Mouse (Mus musculus) intestine, embryonic 16.5 days (tissue): ENCODE data around the gene Tigit. TPM values are rescaled to one million over a fixed set of nuclear protein-coding genes. Genes with fewer than 3 reads are reported as not detected.

Experiments
- ATAC-seq: fragments of 200-750 bp; cut with Nextera tagmentation; 2 replicates; pipeline ENCODE4 v1.8.0; 2017; ENCODE audit warnings: moderate TSS enrichment, moderate library complexity
- H3K27ac ChIP-seq: fragments of 300-500 bp; sonication (generic); 2 replicates; pipeline ENCODE4 v1.5.1; 2014; ENCODE audit warnings: mild to moderate bottlenecking, low read length
- H3K27me3 ChIP-seq: fragments of 300-500 bp; sonication (generic); replicated peaks from 2 replicates; pipeline ENCODE4 v1.6.1; 2014; ENCODE audit warnings: low read length, control low read depth, mixed read lengths; ENCODE audit not compliant: control insufficient read depth, insufficient read depth
- H3K36me3 ChIP-seq: fragments of 300-500 bp; sonication (generic); 2 replicates; pipeline ENCODE4 v1.6.1; 2014; ENCODE audit warnings: low read length, control low read depth; ENCODE audit not compliant: control insufficient read depth, insufficient read depth
- H3K4me1 ChIP-seq: fragments of 300-500 bp; sonication (generic); 2 replicates; pipeline ENCODE4 v1.6.1; 2014; ENCODE audit warnings: low read length, control low read depth, mixed read lengths; ENCODE audit not compliant: control insufficient read depth, insufficient read depth
- H3K4me2 ChIP-seq: fragments of 300-500 bp; sonication (generic); 2 replicates; pipeline ENCODE4 v1.6.1; 2014; ENCODE audit warnings: low read depth, low read length, control low read depth
- H3K4me3 ChIP-seq: fragments of 300-500 bp; sonication (generic); 2 replicates; pipeline ENCODE4 v1.5.1; 2014; ENCODE audit warnings: mild to moderate bottlenecking, low read length
- H3K9ac ChIP-seq: fragments of 300-500 bp; sonication (generic); 2 replicates; pipeline ENCODE4 v1.6.1; 2014; ENCODE audit warnings: low read depth, low read length
- H3K9me3 ChIP-seq: fragments of 300-500 bp; sonication (generic); 2 replicates; pipeline ENCODE4 v1.6.1; 2016; ENCODE audit warnings: low read length, control low read depth; ENCODE audit not compliant: control insufficient read depth
- WGBS: fragments of 180-500 bp; shearing (Covaris S2); extraction: QIAGEN DNeasy Blood & Tissue Kit; methylation state at CpG from one replicate; pipeline ENCODE4 v1.1.7; 2014; 5-methylcytosine and 5-hydroxymethylcytosine counted together
- polyA plus RNA-seq: library from polyadenylated mRNA; unstranded; fragments of >200 nt; fragmentation: Nextera tagmentation; extraction: Ambion mirVana; gene quantifications from 2 replicates; pipeline ENCODE4 v1.2.1, GENCODE M21; 2015

The Tigit gene
- polyA plus RNA-seq, 1 experiment from 2014 or later = not detected

GRCm38 (mm10) chr16:43698735-43699649 lies 35.0 kb upstream of the Tigit start:
- ATAC-seq = no peak

DNA sequence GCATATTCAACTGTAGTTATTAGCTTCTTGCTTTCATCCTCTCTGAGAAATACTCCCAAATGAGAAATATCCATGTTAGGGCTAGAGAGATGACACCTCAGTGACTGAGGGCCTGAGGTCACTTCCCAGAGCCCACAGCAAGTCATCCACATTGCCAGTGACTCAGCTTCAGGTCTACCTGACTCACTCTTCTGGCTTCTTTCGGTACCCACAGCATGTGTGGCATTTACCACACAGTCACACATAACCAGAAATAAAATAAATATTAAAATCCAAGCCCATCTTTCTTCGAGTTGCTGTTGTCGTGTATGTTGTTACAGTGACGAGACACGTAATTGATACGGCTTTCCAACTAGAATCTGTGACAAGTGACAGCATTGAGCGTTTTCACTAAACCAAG lies 33.8 kb upstream of the Tigit start:
- WGBS = 94% methylated on average over 7 of the region's 7 CpGs
- Histone ChIP-seq H3K27me3 (no peaks in the 10 kb centered on the region), H3K4me1 (no peaks in the 10 kb centered on the region), H3K36me3 (no peaks in the 10 kb centered on the region), H3K9me3 (no peaks in the 10 kb centered on the region), H3K4me2 (no peak overlapping the region), H3K27ac (no peak overlapping the region), H3K9ac (no peak overlapping the region), H3K4me3 (no peak overlapping the region)
- no peak for ATAC-seq

More at GRCm38 (mm10) chr16:43698735-43699649, 35.0 kb upstream of the Tigit start:
- Histone ChIP-seq H3K4me2 (no peak overlapping the region), H3K9me3 (no peaks in the 10 kb centered on the region), H3K9ac (no peak overlapping the region), H3K4me1 (no peaks in the 10 kb centered on the region), H3K27ac (no peak overlapping the region), H3K36me3 (no peaks in the 10 kb centered on the region), H3K4me3 (no peak overlapping the region), H3K27me3 (no peaks in the 10 kb centered on the region)
- WGBS = 77% methylated on average over 14 of the region's 14 CpGs

DNA sequence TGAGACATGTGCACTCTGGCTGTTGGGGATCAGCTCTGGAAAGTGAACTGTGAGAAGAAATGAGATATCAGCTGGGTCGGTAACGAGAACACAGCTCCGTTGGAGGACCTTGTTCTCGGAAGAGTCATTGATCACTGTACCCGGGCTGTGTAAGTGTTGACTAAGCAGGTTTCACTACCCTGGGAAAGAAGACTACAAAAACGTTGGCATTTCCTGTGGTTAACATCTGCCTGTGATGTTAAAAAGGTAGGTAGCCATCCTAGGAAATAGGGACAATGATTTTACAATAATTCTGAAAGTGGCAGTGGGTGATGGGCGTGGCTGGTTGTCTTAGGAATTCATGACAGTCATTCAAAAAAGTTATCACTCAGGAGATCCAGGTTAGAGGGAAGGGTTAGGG lies 31.9 kb upstream of the Tigit start:
- Histone ChIP-seq H3K9ac (no peak overlapping the region), H3K4me1 (no peaks in the 10 kb centered on the region), H3K4me2 (no peak overlapping the region), H3K27me3 (no peaks in the 10 kb centered on the region), H3K27ac (no peak overlapping the region), H3K36me3 (no peaks in the 10 kb centered on the region), H3K4me3 (no peak overlapping the region), H3K9me3 (no peaks in the 10 kb centered on the region)
- 79% methylated on average over 7 of the region's 7 CpGs for WGBS
- ATAC-seq = no peak

GRCm38 (mm10) chr16:43694104-43694503 lies 30.2 kb upstream of the Tigit start:
- H3K4me1 ChIP-seq = no peaks in the 10 kb centered on the region
- H3K27me3 ChIP-seq = no peaks in the 10 kb centered on the region
- ATAC-seq = no peak
- H3K27ac ChIP-seq = no peak overlapping the region
- no peaks in the 10 kb centered on the region for H3K9me3 ChIP-seq
- no peak overlapping the region for H3K4me2 ChIP-seq
- H3K9ac ChIP-seq = no peak overlapping the region
- H3K4me3 ChIP-seq = no peak overlapping the region
- WGBS = 90% methylated on average over 11 of the region's 11 CpGs
- H3K36me3 ChIP-seq = no peaks in the 10 kb centered on the region

- H3K9ac ChIP-seq = no peak overlapping the region
- no peak overlapping the region for H3K27ac ChIP-seq
- no peak for ATAC-seq
- H3K9me3 ChIP-seq = no peaks in the 10 kb centered on the region
- H3K4me1 ChIP-seq = no peaks in the 10 kb centered on the region
- H3K27me3 ChIP-seq = no peaks in the 10 kb centered on the region
- H3K4me3 ChIP-seq = no peak overlapping the region
- 89% methylated on average over 4 of the region's 4 CpGs for WGBS
- H3K36me3 ChIP-seq = no peaks in the 10 kb centered on the region
- no peak overlapping the region for H3K4me2 ChIP-seq
Observed at GRCm38 (mm10) chr16:43692611-43693010, 28.7 kb upstream of the Tigit start.

GRCm38 (mm10) chr16:43691741-43692140 lies 27.8 kb upstream of the Tigit start:
- ATAC-seq = no peak
- H3K4me2 ChIP-seq = no peak overlapping the region
- no peaks in the 10 kb centered on the region for H3K36me3 ChIP-seq
- no peak overlapping the region for H3K9ac ChIP-seq
- 94% methylated on average over 5 of the region's 5 CpGs for WGBS
- H3K9me3 ChIP-seq = no peaks in the 10 kb centered on the region
- H3K27ac ChIP-seq = no peak overlapping the region
- no peak overlapping the region for H3K4me3 ChIP-seq
- H3K27me3 ChIP-seq = no peaks in the 10 kb centered on the region
- H3K4me1 ChIP-seq = no peaks in the 10 kb centered on the region

GRCm38 (mm10) chr16:43690912-43691311 lies 27.0 kb upstream of the Tigit start:
- Histone ChIP-seq H3K4me2 (no peak overlapping the region), H3K4me3 (no peak overlapping the region), H3K36me3 (no peaks in the 10 kb centered on the region), H3K4me1 (no peaks in the 10 kb centered on the region), H3K9me3 (no peaks in the 10 kb centered on the region), H3K9ac (no peak overlapping the region), H3K27me3 (no peaks in the 10 kb centered on the region), H3K27ac (no peak overlapping the region)
- WGBS = 76% methylated on average over 2 of the region's 2 CpGs
- no peak for ATAC-seq

DNA sequence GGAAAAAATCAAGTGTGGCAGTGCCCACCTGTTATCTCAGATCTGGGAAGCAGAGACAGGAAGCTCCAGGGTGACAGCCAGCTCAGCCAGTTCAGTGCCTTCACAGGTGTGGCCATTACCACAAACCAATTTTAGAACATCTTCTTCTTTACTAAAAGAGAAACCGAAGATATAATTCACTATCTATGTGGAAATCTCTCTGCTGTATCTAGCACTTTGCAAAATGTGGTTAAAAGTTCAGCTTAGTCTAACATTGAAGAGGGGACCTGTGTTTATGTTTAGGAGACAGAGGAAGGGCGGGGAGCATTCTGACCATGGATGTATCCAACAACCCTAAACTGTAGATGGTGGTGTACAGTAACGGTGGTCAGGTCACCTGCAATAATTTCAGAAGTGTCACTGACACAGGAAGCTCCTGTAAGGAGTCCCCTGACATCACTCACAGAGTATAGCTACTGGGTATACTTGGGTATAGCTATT lies 26.3 kb upstream of the Tigit start:
- H3K4me2 ChIP-seq = no peak overlapping the region
- ATAC-seq = no peak
- no peak overlapping the region for H3K9ac ChIP-seq
- H3K36me3 ChIP-seq = no peaks in the 10 kb centered on the region
- 92% methylated on average over 3 of the region's 3 CpGs for WGBS
- H3K27me3 ChIP-seq = no peaks in the 10 kb centered on the region
- no peaks in the 10 kb centered on the region for H3K4me1 ChIP-seq
- H3K4me3 ChIP-seq = no peak overlapping the region
- H3K9me3 ChIP-seq = no peaks in the 10 kb centered on the region
- no peak overlapping the region for H3K27ac ChIP-seq

GRCm38 (mm10) chr16:43687968-43688367 lies 24.0 kb upstream of the Tigit start:
- Histone ChIP-seq H3K4me2 (no peak overlapping the region), H3K27me3 (no peaks in the 10 kb centered on the region), H3K4me3 (no peak overlapping the region), H3K27ac (no peak overlapping the region), H3K9me3 (no peaks in the 10 kb centered on the region), H3K36me3 (no peaks in the 10 kb centered on the region), H3K9ac (no peak overlapping the region), H3K4me1 (no peaks in the 10 kb centered on the region)
- no peak for ATAC-seq
- WGBS = 77% methylated on average over 2 of the region's 2 CpGs
